Mouse (Mus musculus) liver, embryonic 11.5 days (tissue): ENCODE measurements around the gene Wdr6. TPM values are rescaled to one million over a fixed set of nuclear protein-coding genes. Genes with fewer than 3 reads are reported as not detected.

Experiments
- ATAC-seq: fragments of 200-750 bp; cut with Nextera tagmentation; replicated peaks from 2 replicates; pipeline ENCODE4 v1.8.0; 2017; ENCODE audit warnings: moderate number of reproducible peaks, mild to moderate bottlenecking, moderate TSS enrichment, moderate library complexity; ENCODE audit not compliant: low FRiP score
- DNase-seq: peaks from one replicate; pipeline ENCODE4 v3.0.0-alpha.2; 2017; ENCODE audit warnings: low spot score
- H3K27ac ChIP-seq: fragments of 300-500 bp; sonication (generic); 2 replicates; pipeline ENCODE4 v1.5.1; 2014; ENCODE audit warnings: mild to moderate bottlenecking, low read depth, low read length, control low read depth
- H3K27me3 ChIP-seq: fragments of 300-500 bp; sonication (generic); replicated peaks from 2 replicates; pipeline ENCODE4 v1.6.1; 2014; ENCODE audit warnings: low read length, mixed read lengths; ENCODE audit not compliant: control insufficient read depth, insufficient read depth
- H3K36me3 ChIP-seq: fragments of 300-500 bp; sonication (generic); 2 replicates; pipeline ENCODE4 v1.6.1; 2014; ENCODE audit warnings: mild to moderate bottlenecking, low read length, moderate library complexity, mixed read lengths; ENCODE audit not compliant: control insufficient read depth, insufficient read depth
- H3K4me1 ChIP-seq: fragments of 300-500 bp; sonication (generic); replicated peaks from 2 replicates; pipeline ENCODE4 v1.6.1; 2014; ENCODE audit warnings: low read length, mixed read lengths; ENCODE audit not compliant: control insufficient read depth, insufficient read depth
- H3K4me2 ChIP-seq: fragments of 300-500 bp; sonication (generic); 2 replicates; pipeline ENCODE4 v1.6.1; 2014; ENCODE audit warnings: mild to moderate bottlenecking, control low read depth, moderate library complexity
- H3K4me3 ChIP-seq: fragments of 300-500 bp; sonication (generic); 2 replicates; pipeline ENCODE4 v1.5.1; 2014; ENCODE audit warnings: low read depth, low read length, control low read depth
- H3K9ac ChIP-seq: fragments of 300-500 bp; sonication (generic); 2 replicates; pipeline ENCODE4 v1.6.1; 2014; ENCODE audit warnings: low read depth, low read length, control low read depth
- H3K9me3 ChIP-seq: fragments of 300-500 bp; sonication (generic); 2 replicates; pipeline ENCODE4 v1.6.1; 2016; ENCODE audit warnings: low read length, inconsistent platforms, mixed read lengths; ENCODE audit not compliant: control insufficient read depth
- WGBS: fragments of 180-500 bp; shearing (Covaris S2); extraction: QIAGEN DNeasy Blood & Tissue Kit; methylation state at CpG from one replicate; pipeline ENCODE4 v1.1.7; 2014; 5-methylcytosine and 5-hydroxymethylcytosine counted together
- polyA plus RNA-seq: library from polyadenylated mRNA; unstranded; fragments of >200 nt; fragmentation: Nextera tagmentation; extraction: Ambion mirVana; gene quantifications from 2 replicates; pipeline ENCODE4 v1.2.1, GENCODE M21; 2014

Wdr6 gene
- polyA plus RNA-seq, 1 experiment from 2014 or later = 51.8 TPM

- peak; percentile 97 for ATAC-seq
- WGBS = under 1% methylated on average over 46 of the region's 53 CpGs
- DNase-seq = peak; percentile 93
- H3K27me3 ChIP-seq = no peaks in the 10 kb centered on the region
- H3K4me3 ChIP-seq = peak within 1 kb of the TSS; percentile 80
- H3K27ac ChIP-seq = peak within 1 kb of the TSS; percentile 70
- peaks cover 58% of the 10 kb centered on the region for H3K36me3 ChIP-seq
- peaks cover 20% of the 10 kb centered on the region for H3K4me1 ChIP-seq
- H3K9ac ChIP-seq = peak within 1 kb of the TSS; percentile 87
- H3K4me2 ChIP-seq = peak within 1 kb of the TSS; percentile 85
- H3K9me3 ChIP-seq = no peaks in the 10 kb centered on the region
Observed at GRCm38 (mm10) chr9:108560227-108560841, 18.2 kb downstream of the Wdr6 start, which contains the start of gene Impdh2. Gene Impdh2, plus strand, starts transcription at chr9:108560286.

GRCm38 (mm10) chr9:108559169-108559568, 19.4 kb downstream of the Wdr6 start:
- Histone ChIP-seq H3K4me2 (no peak overlapping the region), H3K9me3 (no peaks in the 10 kb centered on the region), H3K27ac (no peak overlapping the region), H3K9ac (no peak overlapping the region), H3K4me1 (peaks cover 16% of the 10 kb centered on the region), H3K36me3 (peaks cover 56% of the 10 kb centered on the region), H3K27me3 (no peaks in the 10 kb centered on the region), H3K4me3 (no peak overlapping the region)
- no peak for ATAC-seq
- WGBS = 85% methylated on average over 4 of the region's 4 CpGs
- DNase-seq = no peak

GRCm38 (mm10) chr9:108546875-108547274, 31.7 kb downstream of the Wdr6 start:
- 80% methylated on average over 1 of the region's 1 CpGs for WGBS
- Histone ChIP-seq H3K9ac (no peak overlapping the region), H3K9me3 (no peaks in the 10 kb centered on the region), H3K4me2 (no peak overlapping the region), H3K4me1 (no peaks in the 10 kb centered on the region), H3K27me3 (no peaks in the 10 kb centered on the region), H3K27ac (no peak overlapping the region), H3K36me3 (peaks cover 47% of the 10 kb centered on the region), H3K4me3 (no peak overlapping the region)
- DNase-seq (no peak), ATAC-seq (no peak)

GRCm38 (mm10) chr9:108545986-108546385, 32.6 kb downstream of the Wdr6 start:
- H3K9ac ChIP-seq = no peak overlapping the region
- WGBS = 94% methylated on average over 3 of the region's 3 CpGs
- no peak for ATAC-seq

GRCm38 (mm10) chr9:108540846-108541245, 37.7 kb downstream of the Wdr6 start:
- DNase-seq (no peak), ATAC-seq (no peak)
- peaks cover 66% of the 10 kb centered on the region for H3K36me3 ChIP-seq
- no peak overlapping the region for H3K4me3 ChIP-seq
- no peaks in the 10 kb centered on the region for H3K27me3 ChIP-seq
- H3K4me2 ChIP-seq = no peak overlapping the region
- no peak overlapping the region for H3K27ac ChIP-seq
- no peaks in the 10 kb centered on the region for H3K4me1 ChIP-seq
- H3K9ac ChIP-seq = no peak overlapping the region
- no peaks in the 10 kb centered on the region for H3K9me3 ChIP-seq

More at GRCm38 (mm10) chr9:108545986-108546385, 32.6 kb downstream of the Wdr6 start:
- Histone ChIP-seq H3K4me3 (no peak overlapping the region), H3K9me3 (no peaks in the 10 kb centered on the region), H3K27me3 (no peaks in the 10 kb centered on the region), H3K36me3 (peaks cover 53% of the 10 kb centered on the region), H3K4me2 (no peak overlapping the region), H3K4me1 (no peaks in the 10 kb centered on the region), H3K27ac (no peak overlapping the region)
- DNase-seq = no peak

GRCm38 (mm10) chr9:108531496-108531895, 47.0 kb downstream of the Wdr6 start:
- DNase-seq (no peak), ATAC-seq (no peak)
- peaks cover 55% of the 10 kb centered on the region for H3K36me3 ChIP-seq
- H3K4me3 ChIP-seq = no peak overlapping the region
- 83% methylated on average over 1 of the region's 1 CpGs for WGBS
- no peaks in the 10 kb centered on the region for H3K9me3 ChIP-seq
- H3K27me3 ChIP-seq = no peaks in the 10 kb centered on the region
- no peak overlapping the region for H3K4me2 ChIP-seq
- H3K9ac ChIP-seq = no peak overlapping the region
- no peaks in the 10 kb centered on the region for H3K4me1 ChIP-seq
- no peak overlapping the region for H3K27ac ChIP-seq

- H3K27me3 ChIP-seq = no peaks in the 10 kb centered on the region
- peaks cover 51% of the 10 kb centered on the region for H3K36me3 ChIP-seq
- DNase-seq (no peak), ATAC-seq (no peak)
- no peak overlapping the region for H3K9ac ChIP-seq
- H3K9me3 ChIP-seq = no peaks in the 10 kb centered on the region
- 97% methylated on average over 1 of the region's 1 CpGs for WGBS
- H3K4me1 ChIP-seq = no peaks in the 10 kb centered on the region
- no peak overlapping the region for H3K4me2 ChIP-seq
- no peak overlapping the region for H3K4me3 ChIP-seq
- no peak overlapping the region for H3K27ac ChIP-seq
Observed at GRCm38 (mm10) chr9:108530954-108531353, 47.6 kb downstream of the Wdr6 start.

- no peak overlapping the region for H3K9ac ChIP-seq
- ATAC-seq (no peak), DNase-seq (no peak)
- 83% methylated on average over 3 of the region's 3 CpGs for WGBS
- H3K4me1 ChIP-seq = no peaks in the 10 kb centered on the region
- H3K27me3 ChIP-seq = no peaks in the 10 kb centered on the region
- no peak overlapping the region for H3K4me2 ChIP-seq
- peaks cover 19% of the 10 kb centered on the region for H3K36me3 ChIP-seq
- H3K27ac ChIP-seq = no peak overlapping the region
- H3K4me3 ChIP-seq = no peak overlapping the region
- no peaks in the 10 kb centered on the region for H3K9me3 ChIP-seq
Observed at GRCm38 (mm10) chr9:108525400-108525799, 53.1 kb downstream of the Wdr6 start.

- DNase-seq (no peak), ATAC-seq (no peak)
- WGBS = 95% methylated on average over 4 of the region's 4 CpGs
- Histone ChIP-seq H3K27ac (no peak overlapping the region), H3K9ac (no peak overlapping the region), H3K4me1 (peaks cover 14% of the 10 kb centered on the region), H3K9me3 (no peaks in the 10 kb centered on the region), H3K4me2 (no peak overlapping the region), H3K4me3 (no peak overlapping the region), H3K27me3 (no peaks in the 10 kb centered on the region), H3K36me3 (peaks cover 5% of the 10 kb centered on the region; the same call in 1 of the 2 replicates)
Observed at GRCm38 (mm10) chr9:108523341-108523740, 55.2 kb downstream of the Wdr6 start.
